Mouse (Mus musculus) embryonic facial prominence, embryonic 15.5 days (tissue): ENCODE measurements around the gene Golga5. TPM values are rescaled to one million over a fixed set of nuclear protein-coding genes. Genes with fewer than 3 reads are reported as not detected.

ENCODE experiments used
- ATAC-seq: fragments of 200-750 bp; cut with Nextera tagmentation; 2 replicates; pipeline ENCODE4 v1.8.0; 2017; ENCODE audit warnings: low read depth, moderate TSS enrichment; ENCODE audit not compliant: insufficient number of reproducible peaks, low FRiP score, low TSS enrichment
- H3K27ac ChIP-seq: fragments of 300-500 bp; sonication (generic); replicated peaks from 2 replicates; pipeline ENCODE4 v1.5.1; 2015; ENCODE audit warnings: mild to moderate bottlenecking, inconsistent platforms
- H3K27me3 ChIP-seq: fragments of 300-500 bp; sonication (generic); 2 replicates; pipeline ENCODE4 v1.6.1; 2015; ENCODE audit warnings: inconsistent platforms
- H3K36me3 ChIP-seq: fragments of 300-500 bp; sonication (generic); 2 replicates; pipeline ENCODE4 v1.6.1; 2015; ENCODE audit warnings: mild to moderate bottlenecking, inconsistent platforms
- H3K4me1 ChIP-seq: fragments of 300-500 bp; sonication (generic); 2 replicates; pipeline ENCODE4 v1.6.1; 2015; ENCODE audit warnings: inconsistent platforms
- H3K4me2 ChIP-seq: fragments of 300-500 bp; sonication (generic); replicated peaks from 2 replicates; pipeline ENCODE4 v1.6.1; 2015; ENCODE audit warnings: mild to moderate bottlenecking, inconsistent platforms
- H3K4me3 ChIP-seq: fragments of 300-500 bp; sonication (generic); replicated peaks from 2 replicates; pipeline ENCODE4 v1.5.1; 2015; ENCODE audit warnings: mild to moderate bottlenecking, inconsistent platforms
- H3K9ac ChIP-seq: fragments of 300-500 bp; sonication (generic); 2 replicates; pipeline ENCODE4 v1.6.1; 2015; ENCODE audit warnings: inconsistent platforms
- H3K9me3 ChIP-seq: fragments of 300-500 bp; sonication (generic); replicated peaks from 2 replicates; pipeline ENCODE4 v1.6.1; 2016; ENCODE audit warnings: inconsistent platforms
- WGBS: fragments of 180-500 bp; shearing (Covaris S2); methylation state at CpG from one replicate; pipeline ENCODE4 v1.1.7; 2015; 5-methylcytosine and 5-hydroxymethylcytosine counted together
- polyA plus RNA-seq: library from polyadenylated mRNA; unstranded; fragments of >200 nt; fragmentation: Nextera tagmentation; extraction: Ambion mirVana; gene quantifications from 2 replicates; pipeline ENCODE4 v1.2.1, GENCODE M21; 2015

The Golga5 gene
- polyA plus RNA-seq, 1 experiment from 2014 or later = 40.9 TPM

- H3K27me3 ChIP-seq = no peaks in the 10 kb centered on the region
- WGBS = 11% methylated on average over 3 of the region's 3 CpGs
- ATAC-seq = peak; percentile 58; the same call in 1 of the 2 replicates
Measured at GRCm38 (mm10) chr12:102511363-102511762, 42.4 kb downstream of the Golga5 start.

DNA sequence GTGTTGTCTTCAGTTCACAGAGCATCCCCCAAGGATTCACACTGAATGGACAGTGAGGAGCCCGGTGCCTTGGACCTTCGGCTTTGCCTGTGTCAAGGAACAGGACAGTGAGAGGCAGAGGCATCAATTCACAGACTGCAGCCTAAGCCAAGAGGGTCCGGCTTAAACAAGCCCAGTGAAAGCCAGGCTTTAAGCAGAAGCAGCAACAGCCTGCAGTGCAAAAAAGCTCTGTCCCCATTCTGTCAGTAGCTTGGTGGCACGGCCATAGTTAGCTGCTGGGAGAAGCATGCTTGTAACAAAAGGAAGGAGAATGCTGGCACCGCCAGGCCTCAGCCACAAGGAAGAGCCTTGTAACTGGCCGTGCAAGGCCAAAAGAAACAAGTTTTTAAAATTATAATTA, 45.2 kb downstream of the Golga5 start:
- Histone ChIP-seq H3K4me2 (no peak overlapping the region), H3K27ac (no peak overlapping the region), H3K27me3 (no peaks in the 10 kb centered on the region), H3K9me3 (no peaks in the 10 kb centered on the region), H3K4me1 (peaks cover 11% of the 10 kb centered on the region), H3K4me3 (no peak overlapping the region), H3K9ac (no peak overlapping the region), H3K36me3 (no peaks in the 10 kb centered on the region)
- 58% methylated on average over 6 of the region's 6 CpGs for WGBS
- ATAC-seq = no peak

More at GRCm38 (mm10) chr12:102511363-102511762, 42.4 kb downstream of the Golga5 start:
- Histone ChIP-seq H3K9me3 (no peaks in the 10 kb centered on the region), H3K9ac (no peak overlapping the region), H3K4me1 (peaks cover 11% of the 10 kb centered on the region), H3K4me3 (no peak overlapping the region), H3K36me3 (no peaks in the 10 kb centered on the region), H3K27ac (no peak overlapping the region), H3K4me2 (no peak overlapping the region)

DNA sequence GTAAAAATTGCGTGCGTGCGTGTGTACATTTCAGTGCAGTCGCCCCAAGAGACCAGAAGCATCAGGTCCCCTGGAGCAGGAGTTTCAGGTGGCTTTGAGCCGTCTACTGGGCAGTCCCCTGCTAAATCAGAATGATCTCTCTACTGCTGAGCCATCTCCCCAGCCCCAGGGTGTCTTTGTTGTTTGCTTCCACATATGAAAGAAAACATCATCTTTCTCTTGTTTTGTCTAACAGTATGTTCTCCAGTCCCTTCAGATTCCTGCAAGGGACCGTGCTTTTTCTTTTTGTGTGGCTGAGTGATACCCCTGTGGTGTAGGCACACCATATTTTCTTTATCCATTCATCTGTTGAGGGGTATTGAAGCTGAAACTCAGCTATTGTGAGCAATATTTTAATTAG, 45.8 kb downstream of the Golga5 start:
- Histone ChIP-seq H3K27ac (no peak overlapping the region), H3K27me3 (no peaks in the 10 kb centered on the region), H3K9ac (no peak overlapping the region), H3K4me3 (no peak overlapping the region), H3K4me2 (no peak overlapping the region), H3K4me1 (peaks cover 11% of the 10 kb centered on the region), H3K9me3 (no peaks in the 10 kb centered on the region), H3K36me3 (no peaks in the 10 kb centered on the region)
- ATAC-seq = no peak
- WGBS = 79% methylated on average over 6 of the region's 6 CpGs

- 70% methylated on average over 4 of the region's 4 CpGs for WGBS
- ATAC-seq = no peak
Measured at GRCm38 (mm10) chr12:102516151-102516550, 47.2 kb downstream of the Golga5 start.

DNA sequence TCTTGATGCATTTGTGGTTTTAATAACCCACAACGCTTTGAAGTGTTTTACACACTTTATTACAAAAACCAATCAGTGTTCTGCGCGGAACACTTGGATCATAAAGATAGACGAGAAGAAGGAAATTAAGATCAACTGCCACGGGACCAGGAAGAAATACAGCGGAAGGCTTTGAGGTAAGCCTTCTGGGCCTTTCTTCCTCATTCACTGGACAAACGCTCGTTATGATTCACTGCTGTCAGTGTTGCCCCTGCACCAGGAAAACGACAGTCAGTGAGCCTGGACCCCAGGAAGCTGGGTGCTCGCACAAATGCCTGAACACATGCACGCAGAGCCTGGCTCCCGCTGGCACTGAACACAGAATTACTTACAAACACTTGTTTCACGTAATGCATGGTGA, 48.7 kb downstream of the Golga5 start:
- WGBS = 71% methylated on average over 13 of the region's 13 CpGs
- ATAC-seq = no peak

More at GRCm38 (mm10) chr12:102516151-102516550, 47.2 kb downstream of the Golga5 start:
- Histone ChIP-seq H3K9me3 (no peaks in the 10 kb centered on the region), H3K36me3 (no peaks in the 10 kb centered on the region), H3K27me3 (no peaks in the 10 kb centered on the region), H3K4me3 (no peak overlapping the region), H3K27ac (no peak overlapping the region), H3K9ac (no peak overlapping the region), H3K4me2 (no peak overlapping the region), H3K4me1 (peaks cover 5% of the 10 kb centered on the region)

DNA sequence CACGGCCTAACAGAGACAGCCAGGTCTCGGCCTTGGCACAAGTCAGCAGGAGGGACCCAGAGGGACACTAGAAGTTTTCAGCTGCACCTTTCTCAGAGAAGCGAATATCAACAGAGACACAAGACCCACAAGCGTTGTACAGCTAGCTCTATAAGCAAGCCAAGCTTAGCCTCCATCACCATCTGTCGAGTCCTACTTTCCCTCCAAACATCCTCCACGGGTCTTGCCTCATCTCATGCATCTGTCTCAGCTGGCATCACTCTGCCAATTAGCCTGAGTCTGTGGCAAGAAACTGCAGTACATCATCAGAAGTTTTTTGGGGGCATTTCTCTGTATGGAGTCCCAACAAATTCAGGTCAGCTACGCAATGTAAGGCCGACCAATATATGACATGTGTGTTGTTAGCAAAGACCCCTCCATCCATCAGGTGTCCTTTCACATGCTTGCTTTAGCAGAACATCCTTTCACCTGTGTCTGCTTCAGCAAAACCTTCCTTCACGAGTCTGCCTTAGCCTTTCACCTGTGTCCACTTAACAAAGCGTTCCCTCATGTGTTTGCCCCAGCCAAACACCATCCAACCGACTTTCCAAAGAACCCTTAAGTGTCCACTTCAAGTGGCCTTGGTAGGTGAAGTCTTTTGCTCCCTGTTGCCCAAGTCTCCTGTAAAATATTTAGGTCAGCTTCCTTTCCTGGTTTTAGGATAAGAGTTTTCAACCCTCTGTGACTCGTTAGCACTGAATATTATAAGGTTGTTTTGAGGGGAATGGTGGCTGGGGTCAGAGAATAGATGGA, 51.2 kb downstream of the Golga5 start:
- Histone ChIP-seq H3K27ac (no peak overlapping the region), H3K27me3 (no peaks in the 10 kb centered on the region), H3K36me3 (no peaks in the 10 kb centered on the region), H3K4me2 (no peak overlapping the region), H3K9ac (no peak overlapping the region), H3K4me1 (no peaks in the 10 kb centered on the region), H3K4me3 (no peak overlapping the region), H3K9me3 (no peaks in the 10 kb centered on the region)
- ATAC-seq = no peak
- whole genome bisulfite sequencing = 83% methylated on average over 12 of the region's 12 CpGs

More for the DNA sequence above, 48.7 kb downstream of the Golga5 start:
- Histone ChIP-seq H3K4me1 (no peaks in the 10 kb centered on the region), H3K9me3 (no peaks in the 10 kb centered on the region), H3K4me2 (no peak overlapping the region), H3K36me3 (no peaks in the 10 kb centered on the region), H3K4me3 (no peak overlapping the region), H3K27me3 (no peaks in the 10 kb centered on the region), H3K9ac (no peak overlapping the region), H3K27ac (no peak overlapping the region)

DNA sequence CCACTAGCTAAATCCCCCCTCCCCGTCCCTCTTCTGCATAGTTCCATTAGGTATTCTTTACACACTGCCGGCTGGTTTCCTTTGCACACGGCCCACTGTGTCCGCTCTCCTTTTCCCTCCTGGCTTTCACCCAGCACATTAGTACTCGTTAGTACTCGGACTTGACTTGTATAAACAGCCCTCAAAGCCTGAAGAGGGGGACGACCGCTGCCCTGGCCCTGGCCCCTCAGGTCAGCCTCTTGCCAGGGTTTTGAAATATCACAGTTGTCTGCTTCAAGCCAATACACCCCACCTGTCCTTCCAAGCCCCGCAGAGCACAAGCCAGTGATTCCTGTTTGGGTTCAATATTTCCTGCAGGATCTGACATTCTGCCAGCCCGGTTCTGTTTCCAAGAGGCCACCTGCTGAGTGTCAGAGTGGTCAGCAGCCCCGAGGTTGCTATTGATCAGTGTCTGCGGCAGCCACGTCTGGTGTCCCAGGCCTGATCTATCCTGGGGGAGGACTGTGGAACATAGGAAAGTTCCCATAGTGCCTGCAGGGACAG, 52.9 kb downstream of the Golga5 start:
- peak; percentile 47; the same call in 1 of the 2 replicates for ATAC-seq
- WGBS = 40% methylated on average over 13 of the region's 13 CpGs

DNA sequence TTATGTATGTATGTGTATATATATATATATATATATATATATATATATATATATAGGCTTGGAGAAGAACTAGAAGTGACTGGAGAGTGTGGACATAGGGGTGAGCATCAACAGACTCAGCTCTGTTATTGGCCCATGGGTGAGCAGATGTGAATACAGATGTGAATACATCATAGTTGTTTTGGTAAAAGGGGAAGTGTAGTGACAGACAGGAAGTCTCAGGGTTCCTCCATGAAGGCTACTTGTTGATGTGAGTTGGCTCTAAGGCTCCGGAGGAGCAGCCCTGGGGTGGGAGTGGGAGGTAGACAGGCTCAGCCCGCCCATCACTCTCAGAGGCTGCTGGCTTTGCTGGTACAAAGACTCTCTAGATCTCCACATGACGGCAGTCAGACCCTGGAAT, 55.3 kb downstream of the Golga5 start:
- no peaks in the 10 kb centered on the region for H3K4me1 ChIP-seq
- H3K4me3 ChIP-seq = no peak overlapping the region
- no peaks in the 10 kb centered on the region for H3K9me3 ChIP-seq

More for the DNA sequence above, 52.9 kb downstream of the Golga5 start:
- Histone ChIP-seq H3K36me3 (no peaks in the 10 kb centered on the region), H3K4me2 (no peak overlapping the region), H3K27ac (no peak overlapping the region; the same call in 1 of the 2 replicates), H3K9ac (no peak overlapping the region), H3K9me3 (no peaks in the 10 kb centered on the region), H3K27me3 (no peaks in the 10 kb centered on the region), H3K4me1 (no peaks in the 10 kb centered on the region), H3K4me3 (no peak overlapping the region)

DNA sequence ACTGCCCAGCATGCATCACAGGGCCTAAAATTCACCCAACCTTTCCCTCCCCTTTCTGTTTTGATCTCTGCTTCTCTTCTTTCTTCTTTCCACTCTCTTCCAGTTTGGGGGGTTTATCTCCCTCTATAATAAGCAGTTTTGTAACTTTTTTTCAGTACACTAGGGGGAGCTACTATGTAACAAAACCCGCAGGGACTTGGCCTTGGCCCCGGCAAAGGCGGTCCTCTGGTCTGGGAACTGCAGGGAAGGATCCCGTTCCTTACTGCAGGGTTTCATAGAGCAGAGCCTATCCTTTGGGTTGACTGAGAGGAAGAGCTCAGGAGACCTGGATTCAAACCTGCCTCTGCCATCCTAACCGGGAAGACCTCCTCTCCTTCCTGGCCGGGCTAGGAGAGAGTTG, 55.8 kb downstream of the Golga5 start:
- Histone ChIP-seq H3K9ac (no peak overlapping the region), H3K4me3 (no peak overlapping the region), H3K4me1 (no peaks in the 10 kb centered on the region), H3K27ac (no peak overlapping the region), H3K9me3 (no peaks in the 10 kb centered on the region), H3K36me3 (no peaks in the 10 kb centered on the region), H3K27me3 (no peaks in the 10 kb centered on the region), H3K4me2 (no peak overlapping the region)
- ATAC-seq = no peak
- WGBS = 23% methylated on average over 6 of the region's 6 CpGs

More for the DNA sequence above, 55.3 kb downstream of the Golga5 start:
- no peaks in the 10 kb centered on the region for H3K36me3 ChIP-seq
- no peak overlapping the region for H3K27ac ChIP-seq
- WGBS = 55% methylated on average over 3 of the region's 3 CpGs
- no peak overlapping the region for H3K9ac ChIP-seq
- no peak for ATAC-seq
- no peaks in the 10 kb centered on the region for H3K27me3 ChIP-seq
- no peak overlapping the region for H3K4me2 ChIP-seq

DNA sequence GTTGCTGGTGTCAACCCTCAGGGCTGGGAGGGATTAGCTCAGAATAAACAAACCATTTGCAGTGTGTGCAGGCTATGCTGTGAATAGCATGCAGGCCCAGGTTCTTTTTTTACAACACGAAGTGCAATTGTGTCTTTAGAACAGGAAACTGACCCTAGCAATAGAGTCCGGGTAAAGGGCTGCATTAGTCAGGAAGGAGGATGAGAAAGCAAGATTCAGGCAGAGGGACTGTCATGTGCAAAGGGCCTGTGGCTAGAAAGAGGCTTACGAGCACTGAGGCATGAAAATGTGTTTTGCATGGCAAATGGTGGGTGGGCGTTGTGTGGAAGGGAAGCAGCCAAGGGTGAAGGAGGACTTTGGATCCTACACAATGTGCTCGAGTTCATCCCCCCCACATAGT, 59.1 kb downstream of the Golga5 start:
- no peak for ATAC-seq
- no peaks in the 10 kb centered on the region for H3K9me3 ChIP-seq

DNA sequence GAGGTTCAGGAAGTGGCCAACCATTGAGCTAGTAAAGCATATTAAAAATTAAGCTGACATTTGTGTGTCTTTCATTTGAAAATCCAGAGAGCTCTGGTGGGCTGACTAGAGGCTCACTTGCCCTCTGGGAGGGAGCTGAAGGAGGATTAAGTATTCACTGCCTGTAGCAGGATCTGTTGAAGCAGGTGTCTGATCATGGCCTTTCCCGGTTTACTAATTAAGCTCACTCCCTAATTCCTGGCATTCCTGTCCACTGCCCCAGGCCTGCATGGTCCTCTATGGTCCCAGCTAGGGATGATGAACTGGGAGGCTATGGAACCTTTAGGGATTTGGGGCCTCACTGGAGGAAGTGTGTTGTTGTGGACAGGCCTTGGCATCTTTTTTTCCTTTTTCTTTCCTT, 66.9 kb downstream of the Golga5 start:
- H3K9me3 ChIP-seq = no peaks in the 10 kb centered on the region
- H3K4me1 ChIP-seq = no peaks in the 10 kb centered on the region
- H3K36me3 ChIP-seq = no peaks in the 10 kb centered on the region
- no peak overlapping the region for H3K4me2 ChIP-seq
- no peaks in the 10 kb centered on the region for H3K27me3 ChIP-seq
- WGBS = 40% methylated on average over 1 of the region's 1 CpGs
- H3K9ac ChIP-seq = no peak overlapping the region
- no peak overlapping the region for H3K4me3 ChIP-seq
- no peak overlapping the region for H3K27ac ChIP-seq
- no peak for ATAC-seq

More for the DNA sequence above, 59.1 kb downstream of the Golga5 start:
- Histone ChIP-seq H3K36me3 (no peaks in the 10 kb centered on the region), H3K27me3 (no peaks in the 10 kb centered on the region), H3K4me1 (no peaks in the 10 kb centered on the region), H3K4me2 (no peak overlapping the region), H3K9ac (no peak overlapping the region), H3K4me3 (no peak overlapping the region), H3K27ac (no peak overlapping the region)
- 62% methylated on average over 5 of the region's 5 CpGs for WGBS
